Mouse (Mus musculus) heart, postnatal 0 days (tissue): ENCODE data around the gene Mast3. TPM values are rescaled to one million over a fixed set of nuclear protein-coding genes. Genes with fewer than 3 reads are reported as not detected.

Experiments used
- ATAC-seq: fragments of 200-750 bp; cut with Nextera tagmentation; 2 replicates; pipeline ENCODE4 v1.8.0; 2017; ENCODE audit warnings: low read depth, moderate number of reproducible peaks, moderate library complexity; ENCODE audit not compliant: insufficient read depth
- DNase-seq: peaks from one replicate; pipeline ENCODE4 v3.0.0-alpha.2; 2016; ENCODE audit warnings: low spot score
- H3K27ac ChIP-seq: fragments of 300-500 bp; sonication (generic); 2 replicates; pipeline ENCODE4 v1.5.1; 2014; ENCODE audit warnings: low read depth, mild to moderate bottlenecking
- H3K27me3 ChIP-seq: fragments of 300-500 bp; sonication (generic); 2 replicates; pipeline ENCODE4 v1.6.1; 2014; ENCODE audit warnings: low read length, mixed read lengths; ENCODE audit not compliant: control insufficient read depth, insufficient read depth
- H3K36me3 ChIP-seq: fragments of 300-500 bp; sonication (generic); replicated peaks from 2 replicates; pipeline ENCODE4 v1.6.1; 2014; ENCODE audit warnings: low read length, mixed read lengths; ENCODE audit not compliant: control insufficient read depth, insufficient read depth
- H3K4me1 ChIP-seq: fragments of 300-500 bp; sonication (generic); 2 replicates; pipeline ENCODE4 v1.6.1; 2014; ENCODE audit warnings: antibody characterized with exemption; ENCODE audit not compliant: control insufficient read depth, insufficient read depth
- H3K4me2 ChIP-seq: fragments of 300-500 bp; sonication (generic); 2 replicates; pipeline ENCODE4 v1.6.1; 2014; ENCODE audit warnings: low read depth, mild to moderate bottlenecking, low read length, moderate library complexity
- H3K4me3 ChIP-seq: fragments of 300-500 bp; sonication (generic); 2 replicates; pipeline ENCODE4 v1.5.1; 2014; ENCODE audit warnings: low read depth, low read length
- H3K9ac ChIP-seq: fragments of 300-500 bp; sonication (generic); replicated peaks from 2 replicates; pipeline ENCODE4 v1.6.1; 2014; ENCODE audit warnings: low read depth, low read length, mixed read lengths
- H3K9me3 ChIP-seq: fragments of 300-500 bp; sonication (generic); replicated peaks from 2 replicates; pipeline ENCODE4 v1.6.1; 2016; ENCODE audit warnings: low read length; ENCODE audit not compliant: control insufficient read depth
- CTCF ChIP-seq: IDR thresholded peaks from 2 replicates; pipeline ENCODE4 v1.5.1; 2016; ENCODE audit warnings: antibody characterized with exemption, control low read depth, low read depth
- EP300 ChIP-seq: IDR thresholded peaks from 2 replicates; pipeline ENCODE4 v1.6.1; 2016; ENCODE audit warnings: antibody characterized with exemption, low read depth
- WGBS: fragments of 180-500 bp; shearing (Covaris S2); extraction: QIAGEN DNeasy Blood & Tissue Kit; methylation state at CpG from one replicate; pipeline ENCODE4 v1.1.7; 2014; 5-methylcytosine and 5-hydroxymethylcytosine counted together
- polyA plus RNA-seq: library from polyadenylated mRNA; unstranded; fragments of >200 nt; fragmentation: Nextera tagmentation; extraction: Ambion mirVana; gene quantifications from 2 replicates; pipeline ENCODE4 v1.2.1, GENCODE M21; 2015
- total RNA-seq: library from RNA; depleted of rRNA; stranded (reverse); fragments of >200 nt; gene quantifications from 2 replicates; pipeline ENCODE4 v1.2.3, GENCODE M21; 2014; ENCODE audit warnings: low replicate concordance

Gene Mast3
- total and polyA plus RNA-seq, 2 experiments from 2014 or later, result 2.3 to 5.6 TPM

DNA sequence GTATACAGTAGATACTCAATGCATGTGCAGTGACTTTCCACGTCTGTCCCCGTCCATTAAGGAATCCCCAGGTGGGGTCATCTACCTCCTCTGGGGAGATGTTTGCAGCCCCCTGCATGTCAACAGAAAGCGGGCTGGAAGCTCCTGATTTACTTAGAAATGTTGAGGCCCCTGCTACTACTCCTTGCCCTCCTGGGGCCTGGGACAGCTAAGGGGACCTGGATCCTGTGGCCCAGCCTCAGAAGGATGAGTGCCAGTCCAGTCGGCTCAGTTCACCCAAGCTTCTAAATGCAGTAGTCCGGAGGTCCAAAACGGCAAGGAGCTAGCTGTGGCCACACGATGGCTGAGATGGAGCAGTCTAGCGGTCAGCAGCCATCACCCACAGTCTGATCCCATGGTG is 39.1 kb upstream of the Mast3 start:
- no peaks in the 10 kb centered on the region for H3K36me3 ChIP-seq
- no peak overlapping the region for H3K9ac ChIP-seq
- H3K27me3 ChIP-seq, result no peaks in the 10 kb centered on the region
- H3K27ac ChIP-seq, result no peak overlapping the region
- no peak overlapping the region for H3K4me2 ChIP-seq
- ATAC-seq (no peak), DNase-seq (no peak)
- no peaks in the 10 kb centered on the region for H3K9me3 ChIP-seq
- H3K4me3 ChIP-seq, result no peak overlapping the region
- H3K4me1 ChIP-seq, result no peaks in the 10 kb centered on the region
- 81% methylated on average over 8 of the region's 8 CpGs for WGBS
- TF ChIP-seq EP300 (no peak), CTCF (no peak)

DNA sequence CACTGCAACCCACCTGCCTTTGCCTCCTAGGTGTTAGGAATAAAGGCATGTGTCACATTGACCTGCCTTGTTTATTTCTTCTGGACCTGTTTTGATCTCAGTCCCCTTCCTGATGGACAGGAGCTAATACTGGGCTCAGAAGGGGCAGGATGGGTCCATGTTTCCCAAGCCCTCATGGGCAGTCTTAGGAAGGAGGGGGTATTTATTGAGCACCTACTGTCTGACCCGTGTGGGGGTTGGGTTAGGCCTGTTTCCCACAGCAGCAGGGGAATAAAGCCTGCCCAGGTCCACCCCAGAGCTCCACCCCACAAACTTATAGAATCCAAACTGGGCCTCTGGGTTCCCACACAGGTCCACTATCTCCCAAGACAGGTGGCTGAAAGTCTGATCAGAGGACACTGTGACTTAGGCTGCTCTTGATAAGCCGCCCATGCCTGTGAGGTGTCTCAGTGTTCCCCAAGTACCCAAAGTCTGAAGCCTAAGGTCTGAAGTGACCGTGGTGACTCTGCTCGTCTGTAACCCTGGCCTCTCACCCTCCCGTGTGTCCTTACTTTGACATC is 38.4 kb upstream of the Mast3 start:
- no peaks in the 10 kb centered on the region for H3K9me3 ChIP-seq
- H3K4me3 ChIP-seq, result no peak overlapping the region
- no peaks in the 10 kb centered on the region for H3K36me3 ChIP-seq
- no peaks in the 10 kb centered on the region for H3K27me3 ChIP-seq
- H3K9ac ChIP-seq, result no peak overlapping the region
- no peak overlapping the region for H3K27ac ChIP-seq
- H3K4me1 ChIP-seq, result peaks cover 3% of the 10 kb centered on the region
- 75% methylated on average over 5 of the region's 5 CpGs for WGBS
- no peak for DNase-seq
- TF ChIP-seq EP300 (no peak), CTCF (no peak)
- no peak for ATAC-seq
- H3K4me2 ChIP-seq, result no peak overlapping the region

DNA sequence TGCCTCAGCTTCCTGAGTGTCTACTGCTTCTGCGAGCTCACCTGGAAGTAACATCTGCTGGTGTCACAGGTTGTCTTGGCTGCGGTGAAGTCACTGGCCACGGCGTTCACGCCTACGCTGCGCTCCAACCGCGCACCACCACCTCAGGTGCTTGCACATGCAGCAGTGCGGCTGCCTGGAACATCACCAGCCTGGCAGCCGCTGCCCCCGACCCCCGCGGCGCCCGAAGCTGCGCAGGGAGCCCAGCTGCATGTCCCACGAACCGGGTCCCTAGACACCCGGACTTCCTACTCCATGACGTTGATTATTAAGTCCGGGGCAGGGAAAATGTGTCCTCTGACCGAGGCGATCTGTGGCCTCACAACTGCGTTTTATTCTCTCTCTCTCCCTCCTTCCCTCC is 37.6 kb upstream of the Mast3 start:
- peaks cover 5% of the 10 kb centered on the region for H3K4me1 ChIP-seq
- DNase-seq (no peak), ATAC-seq (no peak)
- no peak overlapping the region for H3K9ac ChIP-seq
- 58% methylated on average over 25 of the region's 25 CpGs for WGBS
- H3K36me3 ChIP-seq, result no peaks in the 10 kb centered on the region
- no peak overlapping the region for H3K4me2 ChIP-seq
- no peak for TF ChIP-seq EP300
- no peak for TF ChIP-seq CTCF
- no peaks in the 10 kb centered on the region for H3K9me3 ChIP-seq
- H3K4me3 ChIP-seq, result no peak overlapping the region
- H3K27me3 ChIP-seq, result no peaks in the 10 kb centered on the region
- no peak overlapping the region for H3K27ac ChIP-seq

DNA sequence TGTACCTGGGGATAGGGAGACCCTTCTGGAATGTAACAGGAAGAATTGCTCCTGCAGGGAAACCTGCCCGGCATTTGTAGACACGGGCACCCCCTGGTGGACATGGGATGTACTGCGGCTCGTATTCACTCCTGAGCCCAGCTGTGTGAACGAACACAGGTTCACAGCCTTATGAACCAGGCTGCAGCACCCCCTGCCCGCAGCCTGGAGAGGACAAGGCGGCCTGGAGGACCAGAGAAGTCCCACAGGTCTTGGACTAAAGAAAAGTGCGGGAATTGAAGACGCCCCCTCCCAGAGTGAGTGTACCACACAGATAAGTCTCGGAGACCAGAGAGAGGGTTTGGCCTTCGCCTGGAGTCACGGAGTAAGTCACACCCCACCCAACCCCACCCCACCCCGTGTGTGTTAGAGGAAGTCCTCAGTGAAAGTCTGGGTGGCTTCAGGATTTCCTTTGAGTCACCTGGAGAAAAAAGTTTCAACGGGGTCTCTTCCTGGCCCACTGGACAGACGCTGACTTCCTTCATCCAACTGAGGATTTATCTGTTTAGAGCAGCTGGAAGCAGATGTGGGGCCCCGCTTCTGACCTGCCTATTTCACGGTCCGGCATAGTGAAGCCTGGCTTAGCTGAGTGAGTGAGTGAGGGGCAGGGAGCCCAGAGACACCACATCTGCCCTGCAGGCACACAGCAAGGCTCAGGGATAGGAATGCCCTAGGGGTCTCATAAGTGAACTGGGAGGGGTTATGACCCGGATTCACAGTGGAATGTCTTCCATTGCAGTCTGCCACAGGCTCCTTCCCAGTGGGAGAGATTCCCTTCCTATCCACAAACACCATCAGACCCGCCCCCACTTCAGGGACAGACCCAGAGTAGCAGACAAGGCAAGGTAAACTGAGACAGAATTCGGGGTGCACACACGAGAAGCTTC is 36.6 kb upstream of the Mast3 start:
- TF ChIP-seq EP300 (no peak), CTCF (peak; percentile 94)
- no peaks in the 10 kb centered on the region for H3K27me3 ChIP-seq
- no peaks in the 10 kb centered on the region for H3K9me3 ChIP-seq
- no peak overlapping the region for H3K4me2 ChIP-seq
- no peak overlapping the region for H3K27ac ChIP-seq
- ATAC-seq (no peak), DNase-seq (peak; percentile 78)
- no peak overlapping the region for H3K4me3 ChIP-seq
- peaks cover 6% of the 10 kb centered on the region; the same call in 1 of the 2 replicates for H3K36me3 ChIP-seq
- no peak overlapping the region for H3K9ac ChIP-seq
- WGBS, result 32% methylated on average over 22 of the region's 22 CpGs
- peaks cover 5% of the 10 kb centered on the region for H3K4me1 ChIP-seq

DNA sequence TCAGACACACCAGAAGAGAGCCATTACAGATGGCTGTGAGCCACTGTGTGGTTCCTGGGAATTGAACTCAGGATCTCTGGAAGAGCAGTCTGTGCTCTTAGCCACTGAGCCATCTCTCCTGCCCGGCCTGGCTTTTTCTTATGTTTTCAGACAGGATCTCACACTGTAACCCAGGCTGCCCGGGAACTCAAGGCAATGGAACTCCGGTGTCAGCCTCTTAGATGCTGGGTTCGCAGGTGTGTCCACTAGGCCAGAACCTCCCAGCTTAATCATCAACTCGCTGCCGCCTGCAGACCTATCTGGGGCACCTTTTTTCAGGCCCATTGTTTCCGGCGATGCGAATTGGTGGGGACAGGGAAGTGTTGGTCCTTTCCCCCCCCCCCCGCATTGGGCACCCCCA is 35.7 kb upstream of the Mast3 start:
- TF ChIP-seq CTCF, result no peak
- no peak for TF ChIP-seq EP300
- Histone ChIP-seq H3K36me3 (peaks cover 12% of the 10 kb centered on the region; the same call in 1 of the 2 replicates), H3K4me1 (peaks cover 5% of the 10 kb centered on the region), H3K4me2 (no peak overlapping the region), H3K27me3 (no peaks in the 10 kb centered on the region), H3K27ac (peak overlapping the region; percentile 81; the same call in 1 of the 2 replicates), H3K9ac (no peak overlapping the region), H3K9me3 (no peaks in the 10 kb centered on the region), H3K4me3 (no peak overlapping the region)
- no peak for DNase-seq
- WGBS, result 51% methylated on average over 10 of the region's 10 CpGs
- no peak for ATAC-seq
